Mouse (Mus musculus) forebrain, embryonic 11.5 days (tissue): Measurements from ENCODE around the gene Zscan26. TPM values are rescaled to one million over a fixed set of nuclear protein-coding genes. Genes with fewer than 3 reads are reported as not detected.

Experiments used
- ATAC-seq: fragments of 200-750 bp; cut with Nextera tagmentation; replicated peaks from 2 replicates; pipeline ENCODE4 v1.8.0; 2017; ENCODE audit warnings: moderate TSS enrichment; ENCODE audit not compliant: low FRiP score
- DNase-seq: peaks from one replicate; pipeline ENCODE4 v3.0.0-alpha.2; 2017; ENCODE audit warnings: low spot score
- H3K27ac ChIP-seq: fragments of 300-500 bp; sonication (generic); 2 replicates; pipeline ENCODE4 v1.5.1; 2014; ENCODE audit warnings: low read depth, low read length
- H3K27me3 ChIP-seq: fragments of 300-500 bp; sonication (generic); 2 replicates; pipeline ENCODE4 v1.6.1; 2014; ENCODE audit warnings: mild to moderate bottlenecking, low read length, mixed read lengths; ENCODE audit not compliant: control insufficient read depth, insufficient read depth
- H3K36me3 ChIP-seq: fragments of 300-500 bp; sonication (generic); 2 replicates; pipeline ENCODE4 v1.6.1; 2014; ENCODE audit warnings: mild to moderate bottlenecking, low read length, moderate library complexity, mixed read lengths; ENCODE audit not compliant: control insufficient read depth, insufficient read depth
- H3K4me1 ChIP-seq: fragments of 300-500 bp; sonication (generic); replicated peaks from 2 replicates; pipeline ENCODE4 v1.6.1; 2014; ENCODE audit warnings: low read length, mixed read lengths; ENCODE audit not compliant: control insufficient read depth, insufficient read depth
- H3K4me2 ChIP-seq: fragments of 300-500 bp; sonication (generic); 2 replicates; pipeline ENCODE4 v1.6.1; 2014; ENCODE audit warnings: low read depth, mild to moderate bottlenecking, low read length, moderate library complexity, mixed read lengths; ENCODE audit not compliant: severe bottlenecking
- H3K4me3 ChIP-seq: fragments of 300-500 bp; sonication (generic); 2 replicates; pipeline ENCODE4 v1.5.1; 2014; ENCODE audit warnings: low read depth, low read length
- H3K9ac ChIP-seq: fragments of 300-500 bp; sonication (generic); 2 replicates; pipeline ENCODE4 v1.6.1; 2014; ENCODE audit warnings: low read length
- H3K9me3 ChIP-seq: fragments of 300-500 bp; sonication (generic); 2 replicates; pipeline ENCODE4 v1.6.1; 2016; ENCODE audit warnings: low read length, mixed read lengths; ENCODE audit not compliant: control insufficient read depth
- WGBS: fragments of 180-500 bp; shearing (Covaris S2); extraction: QIAGEN DNeasy Blood & Tissue Kit; methylation state at CpG from one replicate; pipeline ENCODE4 v1.1.7; 2014; 5-methylcytosine and 5-hydroxymethylcytosine counted together
- polyA plus RNA-seq: library from polyadenylated mRNA; unstranded; fragments of >200 nt; fragmentation: Nextera tagmentation; extraction: Ambion mirVana; gene quantifications from 2 replicates; pipeline ENCODE4 v1.2.1, GENCODE M21; 2014

The Zscan26 gene
- polyA plus RNA-seq, 1 experiment from 2014 or later: 22.2 TPM

GRCm38 (mm10) chr13:21415750-21416149, 37.8 kb downstream of the Zscan26 start:
- Histone ChIP-seq H3K4me1 (no peaks in the 10 kb centered on the region), H3K4me3 (no peak overlapping the region), H3K27ac (no peak overlapping the region), H3K9ac (no peak overlapping the region), H3K4me2 (no peak overlapping the region), H3K27me3 (no peaks in the 10 kb centered on the region), H3K36me3 (no peaks in the 10 kb centered on the region), H3K9me3 (no peaks in the 10 kb centered on the region)
- ATAC-seq: no peak
- DNase-seq: no peak
- 87% methylated on average over 2 of the region's 2 CpGs for WGBS

- DNase-seq: no peak
- no peaks in the 10 kb centered on the region for H3K4me1 ChIP-seq
- no peaks in the 10 kb centered on the region for H3K9me3 ChIP-seq
- no peak overlapping the region for H3K9ac ChIP-seq
- ATAC-seq: no peak
- no peak overlapping the region for H3K27ac ChIP-seq
- H3K4me3 ChIP-seq: no peak overlapping the region
- 85% methylated on average over 4 of the region's 4 CpGs for WGBS
- no peak overlapping the region for H3K4me2 ChIP-seq
- no peaks in the 10 kb centered on the region for H3K36me3 ChIP-seq
- no peaks in the 10 kb centered on the region for H3K27me3 ChIP-seq
Measured at GRCm38 (mm10) chr13:21415266-21415665, 38.3 kb downstream of the Zscan26 start.

- H3K36me3 ChIP-seq: no peaks in the 10 kb centered on the region
- no peak for DNase-seq
- no peaks in the 10 kb centered on the region for H3K27me3 ChIP-seq
- no peaks in the 10 kb centered on the region for H3K9me3 ChIP-seq
- no peak overlapping the region for H3K9ac ChIP-seq
- H3K4me1 ChIP-seq: no peaks in the 10 kb centered on the region
- H3K27ac ChIP-seq: no peak overlapping the region
- WGBS: 74% methylated on average over 14 of the region's 15 CpGs
- H3K4me3 ChIP-seq: no peak overlapping the region
- no peak for ATAC-seq
- H3K4me2 ChIP-seq: no peak overlapping the region
Measured at GRCm38 (mm10) chr13:21414231-21415212, 39.0 kb downstream of the Zscan26 start.

- Histone ChIP-seq H3K9me3 (no peaks in the 10 kb centered on the region), H3K27ac (no peak overlapping the region), H3K27me3 (no peaks in the 10 kb centered on the region), H3K4me1 (no peaks in the 10 kb centered on the region), H3K36me3 (no peaks in the 10 kb centered on the region), H3K9ac (peak overlapping the region; percentile 70), H3K4me3 (peak overlapping the region; percentile 41), H3K4me2 (peak overlapping the region; percentile 76)
- whole genome bisulfite sequencing: 53% methylated on average over 11 of the region's 11 CpGs
- DNase-seq (no peak), ATAC-seq (no peak)
Measured at GRCm38 (mm10) chr13:21408805-21409459, 44.6 kb downstream of the Zscan26 start.

GRCm38 (mm10) chr13:21407969-21408804, 45.3 kb downstream of the Zscan26 start:
- peak overlapping the region; percentile 41 for H3K4me3 ChIP-seq
- DNase-seq (peak; percentile 77), ATAC-seq (peak; percentile 95)
- H3K9ac ChIP-seq: peak overlapping the region; percentile 70
- H3K4me2 ChIP-seq: peak overlapping the region; percentile 76
- no peaks in the 10 kb centered on the region for H3K9me3 ChIP-seq
- H3K27me3 ChIP-seq: no peaks in the 10 kb centered on the region
- WGBS: 5% methylated on average over 27 of the region's 27 CpGs
- H3K4me1 ChIP-seq: no peaks in the 10 kb centered on the region
- H3K27ac ChIP-seq: no peak overlapping the region
- no peaks in the 10 kb centered on the region for H3K36me3 ChIP-seq

GRCm38 (mm10) chr13:21407341-21407740, 46.2 kb downstream of the Zscan26 start:
- ATAC-seq (no peak), DNase-seq (no peak)
- Histone ChIP-seq H3K36me3 (no peaks in the 10 kb centered on the region), H3K4me3 (no peak overlapping the region), H3K9me3 (no peaks in the 10 kb centered on the region), H3K4me1 (no peaks in the 10 kb centered on the region), H3K27me3 (no peaks in the 10 kb centered on the region), H3K27ac (no peak overlapping the region), H3K9ac (no peak overlapping the region), H3K4me2 (no peak overlapping the region; the same call in 1 of the 2 replicates)
- 79% methylated on average over 11 of the region's 11 CpGs for WGBS

GRCm38 (mm10) chr13:21402848-21403247, 50.7 kb downstream of the Zscan26 start:
- Histone ChIP-seq H3K4me3 (peak overlapping the region; percentile 84), H3K4me2 (peak overlapping the region; percentile 48; the same call in 1 of the 2 replicates), H3K4me1 (no peaks in the 10 kb centered on the region; the same call in 1 of the 2 replicates), H3K9ac (peak overlapping the region; percentile 87), H3K9me3 (no peaks in the 10 kb centered on the region), H3K27ac (no peak overlapping the region), H3K36me3 (no peaks in the 10 kb centered on the region), H3K27me3 (no peaks in the 10 kb centered on the region)
- DNase-seq: no peak
- WGBS: 0% methylated on average over 2 of the region's 2 CpGs
- peak; percentile 57; the same call in 1 of the 2 replicates for ATAC-seq

- WGBS: under 1% methylated on average over 35 of the region's 35 CpGs
- DNase-seq (peak; percentile 91), ATAC-seq (peak; percentile 93)
- H3K9me3 ChIP-seq: no peaks in the 10 kb centered on the region
- H3K4me1 ChIP-seq: no peaks in the 10 kb centered on the region; the same call in 1 of the 2 replicates
- H3K27me3 ChIP-seq: no peaks in the 10 kb centered on the region
- peak within 1 kb of the TSS; percentile 87 for H3K9ac ChIP-seq
- H3K4me3 ChIP-seq: peak within 1 kb of the TSS; percentile 84
- H3K4me2 ChIP-seq: peak within 1 kb of the TSS; percentile 48
- peak within 1 kb of the TSS; percentile 31; the same call in 1 of the 2 replicates for H3K27ac ChIP-seq
- H3K36me3 ChIP-seq: no peaks in the 10 kb centered on the region
Measured at GRCm38 (mm10) chr13:21402287-21402846, 51.2 kb downstream of the Zscan26 start, which contains the start of gene Zkscan3. Gene Zkscan3 (minus strand): TSS chr13:21402755.
